28 mouse cellular contexts compared by ENCODE assay signal in genomic region chr3:109466541-109466940, GRCm38 (mm10).
DNase-seq lines count a peak whose midpoint lies in the region.
"Had no signal": no experiment of that assay in that cellular context is flagged by ENCODE, and none has a peak within 500 bp of the region (broad histone marks: within the 10 kb centered on the region; RNA-seq: fewer than 3 reads in every experiment).

No protein-coding gene starts in this region.

- DNase-seq in 3134 (ENCODE audit: extremely low read depth, insufficient read length, low spot score): peak; percentile 16
- DNase-seq in 416B (ENCODE audit: low read depth): peak; percentile 55
- peak; percentile 12 for DNase-seq in R1 (ENCODE audit: low read depth, low spot score)
- no peak for DNase-seq in lung, postnatal 14 days
- no peak for DNase-seq in hindbrain, embryonic 10.5 days (ENCODE audit: low spot score)
- no peak for DNase-seq in MN1 (ENCODE audit: low spot score)
- DNase-seq: adrenal gland, adult 2 months; adrenal gland, postnatal 14 days; B cell, adult 2 months; cerebellum, adult 11 months; cerebellum, adult 2 months; cerebellum, adult 9-11 months; cerebellum, postnatal 25 days; embryo, embryonic 11 days; gastrocnemius, postnatal 10 days; gastrocnemius, postnatal 36 days had no signal

- no peak overlapping the region for H3K4me3 ChIP-seq in macrophage (ENCODE audit: inconsistent target)
- no peak overlapping the region for H3K4me3 ChIP-seq in hindbrain, embryonic 10.5 days
- H3K4me3 ChIP-seq: embryonic facial prominence, embryonic 10.5 days; embryonic facial prominence, embryonic 13.5 days; erythroblast, embryonic 14.5 days; forebrain, embryonic 12.5 days; forebrain, embryonic 15.5 days; heart, adult 2 months; heart, embryonic 10.5 days; heart, embryonic 13.5 days had no signal

- peak overlapping the region; percentile 61 for H3K27ac ChIP-seq in macrophage
- no peak overlapping the region for H3K27ac ChIP-seq in hindbrain, embryonic 10.5 days
- H3K27ac ChIP-seq: embryonic facial prominence, embryonic 10.5 days; embryonic facial prominence, embryonic 13.5 days; forebrain, embryonic 12.5 days; forebrain, embryonic 15.5 days; heart, adult 2 months; heart, embryonic 10.5 days; heart, embryonic 13.5 days; hindbrain, embryonic 14.5 days; hindbrain, postnatal 0 days had no signal

- no peaks in the 10 kb centered on the region for H3K4me1 ChIP-seq in hindbrain, embryonic 10.5 days (replicated peaks)
- H3K4me1 ChIP-seq: embryonic facial prominence, embryonic 10.5 days; forebrain, embryonic 12.5 days; forebrain, embryonic 15.5 days had no signal

- H3K9me3 ChIP-seq in hindbrain, embryonic 10.5 days: no peaks in the 10 kb centered on the region
- H3K9me3 ChIP-seq: embryonic facial prominence, embryonic 10.5 days; embryonic facial prominence, embryonic 13.5 days; forebrain, embryonic 12.5 days; forebrain, embryonic 15.5 days; heart, embryonic 10.5 days; heart, embryonic 13.5 days had no signal

- H3K36me3 ChIP-seq in macrophage (ENCODE audit: inconsistent target): no peaks in the 10 kb centered on the region
- H3K36me3 ChIP-seq in hindbrain, embryonic 10.5 days: no peaks in the 10 kb centered on the region
- H3K36me3 ChIP-seq: embryonic facial prominence, embryonic 10.5 days; embryonic facial prominence, embryonic 13.5 days; forebrain, embryonic 12.5 days; forebrain, embryonic 15.5 days; G1E; heart, embryonic 10.5 days; heart, embryonic 13.5 days had no signal

- peaks cover 88% of the 10 kb centered on the region for H3K79me2 ChIP-seq in macrophage (ENCODE audit: inconsistent target)

- H3K27me3 ChIP-seq in hindbrain, embryonic 10.5 days (ENCODE audit: insufficient read depth, poor library complexity, severe bottlenecking): no peaks in the 10 kb centered on the region
- H3K27me3 ChIP-seq: embryonic facial prominence, embryonic 13.5 days; forebrain, embryonic 12.5 days; forebrain, embryonic 15.5 days; heart, embryonic 13.5 days had no signal

Comparison
In these comparisons a context has a peak if more than half of its experiments do, and no peak if none do; other contexts are left out.
1. DNase-seq: peak in 3134 (single experiment), 416B (single experiment) and R1 (single experiment); none in lung, postnatal 14 days (single experiment), hindbrain, embryonic 10.5 days (single experiment) and MN1 (single experiment).